Mouse (Mus musculus) ES-E14 (cell line): ENCODE data around the gene Zswim9. TPM values are rescaled to one million over a fixed set of nuclear protein-coding genes. Genes with fewer than 3 reads are reported as not detected.
A peak's percentile ranks its signal among the peaks of the same experiment; 100 is the strongest.

ENCODE experiments used
- DNase-seq: peaks from one replicate; pipeline ENCODE4 v3.0.0-alpha.2; 2013; ENCODE audit warnings: low read depth, low spot score
- H3K27ac ChIP-seq: 2 replicates; pipeline ENCODE4 v1.5.1; 2012; ENCODE audit warnings: low read depth, mild to moderate bottlenecking, low read length, moderate library complexity, mixed read lengths; ENCODE audit not compliant: poor library complexity, insufficient read depth, severe bottlenecking
- H3K36me3 ChIP-seq: 2 replicates; pipeline ENCODE4 v1.6.1; 2012; ENCODE audit warnings: mild to moderate bottlenecking, low read length, moderate library complexity, mixed read lengths; ENCODE audit not compliant: control insufficient read depth, poor library complexity, insufficient read depth, severe bottlenecking
- H3K4me1 ChIP-seq, 2 experiments: fragments of 150-350 bp in 1 of 2; sonication (generic) in 1 of 2; 2 replicates each; pipeline ENCODE4 v1.6.1; 2012; ENCODE audit warnings: low read length in 2 of 2, mild to moderate bottlenecking in 1 of 2, mixed read lengths in 1 of 2; ENCODE audit not compliant: control insufficient read depth in 2 of 2, insufficient read depth in 2 of 2, poor library complexity in 1 of 2
- H3K4me3 ChIP-seq, 2 experiments: fragments of 150-350 bp in 1 of 2; sonication (generic) in 1 of 2; 2 replicates each; pipeline ENCODE4 v1.5.1; 2012; ENCODE audit warnings: low read length in 2 of 2, low read depth in 1 of 2, mild to moderate bottlenecking in 1 of 2, mixed read lengths in 1 of 2; ENCODE audit not compliant: insufficient read depth in 1 of 2, poor library complexity in 1 of 2, severe bottlenecking in 1 of 2
- H3K9ac ChIP-seq: 2 replicates; pipeline ENCODE4 v1.6.1; 2012; ENCODE audit warnings: low read depth, mild to moderate bottlenecking, low read length, mixed read lengths; ENCODE audit not compliant: poor library complexity, insufficient read depth, severe bottlenecking
- H3K9me3 ChIP-seq: fragments of 150-350 bp; sonication (generic); 2 replicates; pipeline ENCODE4 v1.6.1; 2012; ENCODE audit warnings: low read depth, mild to moderate bottlenecking, low read length; ENCODE audit not compliant: control insufficient read depth, insufficient read depth
- CHD2 ChIP-seq: IDR thresholded peaks from 2 replicates; pipeline ENCODE4 v1.6.1; 2014; ENCODE audit warnings: mild to moderate bottlenecking, low read depth, low read length, inconsistent platforms
- HCFC1 ChIP-seq: IDR thresholded peaks from 2 replicates; pipeline ENCODE4 v1.6.1; 2012; ENCODE audit warnings: low read length, inconsistent platforms, borderline replicate concordance; ENCODE audit not compliant: insufficient read depth
- MAFK ChIP-seq: IDR thresholded peaks from 2 replicates; pipeline ENCODE4 v1.6.1; 2014; ENCODE audit warnings: mild to moderate bottlenecking, low read depth, low read length, inconsistent platforms; ENCODE audit not compliant: insufficient read depth
- ZC3H11A ChIP-seq: IDR thresholded peaks from 2 replicates; pipeline ENCODE4 v1.6.1; 2012; ENCODE audit warnings: low read depth, mild to moderate bottlenecking, inconsistent platforms, low read length, borderline replicate concordance
- ZNF384 ChIP-seq: IDR thresholded peaks from 2 replicates; pipeline ENCODE4 v1.6.1; 2012; ENCODE audit warnings: low read depth, low read length, inconsistent platforms
- in situ Hi-C, 2 experiments: fragments of 600-800 bp; cut with MboI; formaldehyde crosslinking; loops; one replicate each; pipeline ENCODE4 v1.15.1; 2025; ENCODE audit warnings: low sequenced_read_pairs in 2 of 2, inconsistent platforms in 1 of 2; ENCODE audit not compliant: unreplicated experiment in 2 of 2
- total RNA-seq: library from RNA; depleted of rRNA; stranded (reverse); fragments of 300-350 nt; gene quantifications from 2 replicates; pipeline ENCODE4 v1.2.3, GENCODE M21; 2012; rRNA removed

The Zswim9 gene
- total RNA-seq, 1 experiment, result 5.7 TPM

DNA sequence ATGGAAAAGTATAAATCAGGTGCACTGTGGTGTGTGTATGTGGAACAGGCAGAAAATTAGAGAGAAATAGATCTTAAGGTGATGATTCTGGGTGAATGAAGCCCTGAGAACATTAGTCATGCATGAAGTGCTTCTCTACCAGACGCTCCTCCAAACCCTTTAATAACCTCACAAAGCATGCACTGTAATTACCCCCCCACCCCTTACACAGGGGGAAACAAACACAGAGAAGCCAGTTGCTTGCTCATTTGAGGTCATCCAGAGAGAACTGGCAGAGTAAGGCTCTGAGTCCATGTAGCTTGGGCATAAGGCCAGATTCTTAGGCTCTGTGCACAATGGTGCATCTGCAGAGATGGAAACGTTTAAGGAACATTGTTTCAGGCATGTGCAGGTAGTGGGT, 14.1 kb downstream of the Zswim9 start:
- Histone ChIP-seq H3K9ac (no peak overlapping the region), H3K4me3 (no peak overlapping the region), H3K4me1 (peaks cover 0 to 2% of the 10 kb centered on the region in 2 experiments; a peak in 1 of 4 replicates), H3K9me3 (no peaks in the 10 kb centered on the region), H3K36me3 (no peaks in the 10 kb centered on the region), H3K27ac (no peak overlapping the region)
- in situ Hi-C loops, result no loop called here
- no peak for DNase-seq
- TF ChIP-seq HCFC1 (no peak), MAFK (no peak), ZNF384 (no peak), CHD2 (no peak), ZC3H11A (no peak)

DNA sequence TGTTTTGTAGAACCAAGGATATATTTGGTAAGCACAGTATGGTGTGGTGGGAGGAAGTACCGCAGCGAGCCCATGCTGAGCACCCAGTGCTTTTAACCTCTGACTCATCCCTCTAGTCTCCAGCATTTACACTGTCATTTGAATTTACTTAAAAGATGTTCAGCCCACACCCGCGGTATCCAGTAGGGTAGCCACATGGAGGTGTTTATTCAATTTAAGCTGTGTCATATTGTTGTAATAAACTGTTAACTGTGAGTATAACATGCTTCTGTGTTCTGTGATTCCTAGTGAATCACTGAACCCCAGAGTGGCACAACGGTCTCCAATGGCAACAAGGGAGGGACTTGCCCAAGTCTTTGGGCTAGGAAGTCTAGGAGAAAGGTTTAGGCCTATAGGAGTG, 14.7 kb downstream of the Zswim9 start:
- no peak for TF ChIP-seq ZC3H11A
- TF ChIP-seq ZNF384, result no peak
- TF ChIP-seq CHD2, result no peak
- TF ChIP-seq MAFK, result no peak
- H3K27ac ChIP-seq, result no peak overlapping the region
- no peak for DNase-seq
- no peaks in the 10 kb centered on the region for H3K9me3 ChIP-seq
- no peaks in the 10 kb centered on the region for H3K36me3 ChIP-seq
- H3K9ac ChIP-seq, result no peak overlapping the region
- in situ Hi-C loops, result no loop called here
- no peak overlapping the region for H3K4me3 ChIP-seq
- H3K4me1 ChIP-seq, result peaks cover 0 to 2% of the 10 kb centered on the region in 2 experiments; a peak in 1 of 4 replicates

DNA sequence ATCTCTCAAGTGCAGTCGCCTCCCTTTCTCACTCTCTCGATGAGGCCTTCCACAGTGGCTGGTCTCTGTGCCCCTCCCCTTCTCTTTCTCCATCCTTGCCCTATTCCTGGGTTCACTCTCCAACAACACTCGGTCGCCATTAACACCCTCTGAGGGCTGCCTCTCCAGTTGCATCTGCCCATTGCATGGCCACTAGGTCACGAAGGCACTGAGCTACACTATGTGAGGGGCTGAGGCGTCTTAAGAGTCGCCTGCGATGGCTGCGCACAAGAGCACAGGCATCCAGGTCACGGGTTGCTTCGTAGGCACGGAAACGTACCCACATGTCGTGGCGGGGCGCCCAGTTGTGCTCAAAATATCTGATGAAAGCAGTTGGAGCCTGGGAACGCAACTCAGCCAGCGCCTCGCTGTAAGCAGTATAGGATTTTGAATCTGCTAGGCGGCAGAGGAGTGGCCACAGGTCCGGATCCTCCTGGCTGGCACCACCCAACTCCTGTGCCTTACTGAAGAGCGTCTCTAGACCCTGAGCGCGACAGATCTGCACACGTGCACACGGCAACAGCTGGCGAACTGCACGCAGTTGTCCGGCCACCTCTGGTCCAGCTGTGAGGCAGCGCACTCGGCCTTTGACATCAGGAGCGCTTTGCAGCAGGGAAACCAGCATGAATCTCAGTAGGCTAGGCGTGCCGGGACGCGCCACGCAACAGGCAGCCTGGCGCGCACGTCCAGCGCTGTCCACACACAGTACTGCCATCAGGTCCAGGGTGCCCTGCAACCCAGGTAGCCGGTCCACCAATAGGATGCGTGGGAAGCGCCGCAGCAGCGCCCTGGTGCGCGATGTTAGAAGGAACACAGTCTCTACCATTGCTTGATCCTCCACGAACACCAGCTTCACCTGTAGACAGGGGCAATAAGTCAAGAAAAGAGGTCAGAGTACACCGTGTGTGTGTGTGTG, 17.5 kb downstream of the Zswim9 start:
- Histone ChIP-seq H3K4me3 (peak overlapping the region; percentile 2 to 52; a peak in 2 of 4 replicates), H3K9ac (peak overlapping the region; percentile 36; the same call in 1 of the 2 replicates), H3K9me3 (no peaks in the 10 kb centered on the region), H3K4me1 (peaks cover 0 to 2% of the 10 kb centered on the region in 2 experiments; a peak in 1 of 4 replicates), H3K27ac (no peak overlapping the region), H3K36me3 (no peaks in the 10 kb centered on the region)
- no peak for DNase-seq
- in situ Hi-C loops, result no loop called here
- TF ChIP-seq ZNF384 (no peak), HCFC1 (no peak), CHD2 (no peak), ZC3H11A (no peak), MAFK (no peak)

DNA sequence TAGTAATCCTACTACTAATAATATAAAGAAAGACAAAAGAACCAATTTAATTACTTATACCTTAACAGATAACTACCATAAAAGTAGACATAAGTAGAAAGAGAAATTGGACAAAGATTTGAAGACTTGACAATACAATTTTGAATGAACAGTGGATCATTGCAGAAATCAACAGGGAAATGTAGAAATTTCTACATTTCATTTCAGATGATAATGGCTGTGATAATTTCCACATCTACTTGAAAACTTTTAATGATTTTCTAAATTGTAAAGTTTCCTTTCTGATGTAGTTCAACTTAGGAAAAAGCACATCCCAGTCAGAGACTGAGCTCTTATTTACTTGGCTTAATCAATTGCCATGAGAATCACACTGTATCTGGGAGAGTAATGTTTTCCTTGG, 65.8 kb downstream of the Zswim9 start, which contains the start of gene Vmn1r89:
Gene Vmn1r89 (plus strand): TSS at position 301 of the 400 bp plus-strand sequence.
- TF ChIP-seq ZC3H11A (no peak), ZNF384 (no peak), HCFC1 (no peak), MAFK (no peak), CHD2 (no peak)
- no peak for DNase-seq
- Histone ChIP-seq H3K27ac (no peak within 1 kb of the TSS), H3K4me1 (no peaks in the 10 kb centered on the region), H3K36me3 (no peaks in the 10 kb centered on the region), H3K9ac (no peak within 1 kb of the TSS), H3K9me3 (no peaks in the 10 kb centered on the region), H3K4me3 (no peak within 1 kb of the TSS)
- in situ Hi-C loops, result no loop called here

Other genes with a start within 250 kb of the Zswim9 start
- gene Chmp2a, start 243.9 kb downstream of the Zswim9 start, total RNA-seq, result 103 and 143 TPM in 2 replicates
- 73.8 and 92.8 TPM in 2 replicates for gene Ube2m, start 240.4 kb downstream of the Zswim9 start, total RNA-seq
- gene Mzf1, start 224.0 kb downstream of the Zswim9 start, total RNA-seq, result 3.2 and 3.8 TPM in 2 replicates
- not detected in 2 replicates for gene Vmn1r85, start 183.5 kb downstream of the Zswim9 start, total RNA-seq
- gene Vmn1r86, start 158.8 kb downstream of the Zswim9 start, total RNA-seq, result not detected in 2 replicates
- gene Vmn1r87, start 138.6 kb downstream of the Zswim9 start, total RNA-seq, result not detected in 2 replicates
- gene Vmn1r88, start 119.2 kb downstream of the Zswim9 start, total RNA-seq, result 0.04 and 0.11 TPM in 2 replicates
- not detected in 2 replicates for gene Vmn1r89, start 65.7 kb downstream of the Zswim9 start, total RNA-seq
- 88.5 and 92.2 TPM in 2 replicates for gene Lig1, start 1.4 kb downstream of the Zswim9 start, total RNA-seq
- 1.5 and 2.9 TPM in 2 replicates for gene Pla2g4c, start 45.9 kb upstream of the Zswim9 start, total RNA-seq
- gene Cabp5, start 119.4 kb upstream of the Zswim9 start, total RNA-seq, result not detected in 2 replicates
- gene Bsph1, start 172.1 kb upstream of the Zswim9 start, total RNA-seq, result not detected in 2 replicates